ENCODE assay signal across 11 mouse cellular contexts in the genomic region with DNA sequence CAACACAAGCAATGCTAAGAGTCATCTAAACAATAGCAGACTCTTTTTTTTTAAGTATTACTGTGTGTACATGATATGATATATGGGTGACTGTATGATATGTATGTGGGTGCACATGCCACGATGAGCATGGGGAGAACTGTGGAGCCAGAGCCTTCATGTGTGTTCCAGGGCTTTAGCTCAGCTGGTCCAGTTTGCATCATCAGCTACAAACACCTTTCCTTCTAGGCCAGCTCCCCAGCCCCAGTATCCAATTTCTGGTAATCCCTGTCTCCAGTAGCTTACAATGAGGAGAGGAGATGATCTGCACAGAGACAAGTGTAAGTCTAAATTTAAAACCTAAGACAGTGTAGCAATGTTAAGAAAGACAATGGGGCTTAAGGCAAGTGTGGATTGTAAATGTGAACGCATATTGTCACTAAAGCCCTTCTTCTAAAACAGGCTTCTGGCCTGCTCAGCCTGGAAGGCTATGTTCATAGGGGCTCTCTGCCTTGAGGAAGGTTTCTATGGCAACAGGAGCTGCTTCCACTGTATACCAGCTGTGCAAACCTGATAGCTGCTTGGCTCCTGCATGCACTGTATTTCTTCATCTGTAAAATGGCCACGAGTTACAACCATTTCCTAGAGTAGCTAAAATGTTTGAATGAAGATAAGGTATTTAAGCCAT.
DNase-seq lines count a peak whose midpoint lies in the region; ATAC-seq and TF ChIP-seq lines count a peak whose summit lies in the region.
"Had no signal": no experiment of that assay in that cellular context is flagged by ENCODE, and none has a peak within 500 bp of the region (broad histone marks: within the 10 kb centered on the region; RNA-seq: fewer than 3 reads in every experiment).

No protein-coding gene starts in this region.

- H3K9ac ChIP-seq in embryonic facial prominence, embryonic 11.5 days (replicated peaks; ENCODE audit: low read length), result no peak overlapping the region
- H3K9ac ChIP-seq in forebrain, embryonic 15.5 days (replicated peaks), result 0 out of 2 replicates have a peak overlapping the region, but pooled peaks have one; percentile 8
- H3K9ac ChIP-seq in midbrain, embryonic 11.5 days (ENCODE audit: low read length), result no peak overlapping the region
- H3K9ac ChIP-seq in stomach, postnatal 0 days (ENCODE audit: low read length), result no peak overlapping the region

- no peak overlapping the region for H3K4me2 ChIP-seq in embryonic facial prominence, embryonic 11.5 days (ENCODE audit: low read depth, low read length)
- H3K4me2 ChIP-seq in forebrain, embryonic 15.5 days (replicated peaks), result no peak overlapping the region
- no peak overlapping the region for H3K4me2 ChIP-seq in midbrain, embryonic 11.5 days
- H3K4me2 ChIP-seq in stomach, postnatal 0 days (replicated peaks; ENCODE audit: low read depth), result no peak overlapping the region

- WGBS in embryonic facial prominence, embryonic 11.5 days, result 42% methylated on average over 3 of the region's 3 CpGs
- 45% methylated on average over 3 of the region's 3 CpGs for WGBS in embryonic facial prominence, embryonic 10.5 days
- WGBS in forebrain, embryonic 15.5 days, result 32% methylated on average over 3 of the region's 3 CpGs
- WGBS in midbrain, embryonic 11.5 days, result 37% methylated on average over 3 of the region's 3 CpGs
- WGBS in stomach, postnatal 0 days, result 55% methylated on average over 3 of the region's 3 CpGs

- H3K27me3 ChIP-seq in embryonic facial prominence, embryonic 11.5 days (ENCODE audit: control insufficient read depth, insufficient read depth, low read length), result no peaks in the 10 kb centered on the region
- H3K27me3 ChIP-seq in embryonic facial prominence, embryonic 10.5 days (replicated peaks; ENCODE audit: low read depth, poor library complexity, severe bottlenecking), result no peaks in the 10 kb centered on the region
- no peaks in the 10 kb centered on the region for H3K27me3 ChIP-seq in forebrain, embryonic 15.5 days
- no peaks in the 10 kb centered on the region for H3K27me3 ChIP-seq in midbrain, embryonic 11.5 days (ENCODE audit: control insufficient read depth, insufficient read depth, low read length)
- H3K27me3 ChIP-seq in stomach, postnatal 0 days (ENCODE audit: control insufficient read depth, insufficient read depth, low read length), result no peaks in the 10 kb centered on the region

- ATAC-seq in embryonic facial prominence, embryonic 11.5 days (replicated peaks; ENCODE audit: insufficient number of reproducible peaks, low FRiP score, low TSS enrichment, low read depth), result peak; percentile 73
- peak; percentile 96 for ATAC-seq in forebrain, embryonic 15.5 days (replicated peaks)
- peak; percentile 94 for ATAC-seq in midbrain, embryonic 11.5 days (ENCODE audit: low FRiP score)
- ATAC-seq in stomach, postnatal 0 days (ENCODE audit: low FRiP score, low TSS enrichment), result no peak
- ATAC-seq: inflammation-experienced regulatory T-cells, adult 6 months had no signal

- TF ChIP-seq EP300 in stomach, postnatal 0 days (optimal IDR thresholded peaks at IDR 0.05), result no peak

- H3K9me3 ChIP-seq in embryonic facial prominence, embryonic 11.5 days (replicated peaks; ENCODE audit: control insufficient read depth, low read length), result no peaks in the 10 kb centered on the region
- H3K9me3 ChIP-seq in embryonic facial prominence, embryonic 10.5 days, result no peaks in the 10 kb centered on the region
- no peaks in the 10 kb centered on the region for H3K9me3 ChIP-seq in forebrain, embryonic 15.5 days
- H3K9me3 ChIP-seq in midbrain, embryonic 11.5 days (ENCODE audit: control insufficient read depth, low read length), result no peaks in the 10 kb centered on the region
- H3K9me3 ChIP-seq in stomach, postnatal 0 days (ENCODE audit: control insufficient read depth, low read length), result no peaks in the 10 kb centered on the region
- H3K9me3 ChIP-seq: heart, embryonic 10.5 days had no signal

- H3K4me3 ChIP-seq in embryonic facial prominence, embryonic 11.5 days (ENCODE audit: low read depth, low read length), result no peak overlapping the region
- H3K4me3 ChIP-seq in embryonic facial prominence, embryonic 10.5 days, result no peak overlapping the region
- H3K4me3 ChIP-seq in forebrain, embryonic 15.5 days, result no peak overlapping the region
- no peak overlapping the region for H3K4me3 ChIP-seq in midbrain, embryonic 11.5 days (ENCODE audit: low read depth, low read length)
- no peak overlapping the region for H3K4me3 ChIP-seq in stomach, postnatal 0 days (ENCODE audit: low read depth, low read length)
- H3K4me3 ChIP-seq: heart, embryonic 10.5 days had no signal

- no peaks in the 10 kb centered on the region for H3K36me3 ChIP-seq in embryonic facial prominence, embryonic 11.5 days (replicated peaks; ENCODE audit: control insufficient read depth, insufficient read depth, low read depth, low read length)
- no peaks in the 10 kb centered on the region for H3K36me3 ChIP-seq in embryonic facial prominence, embryonic 10.5 days (replicated peaks)
- H3K36me3 ChIP-seq in forebrain, embryonic 15.5 days, result no peaks in the 10 kb centered on the region
- no peaks in the 10 kb centered on the region for H3K36me3 ChIP-seq in midbrain, embryonic 11.5 days (ENCODE audit: control insufficient read depth, insufficient read depth, low read length)
- no peaks in the 10 kb centered on the region for H3K36me3 ChIP-seq in stomach, postnatal 0 days (ENCODE audit: control insufficient read depth, insufficient read depth, low read length)
- H3K36me3 ChIP-seq: heart, embryonic 10.5 days had no signal

- DNase-seq in embryonic facial prominence, embryonic 11.5 days (ENCODE audit: low spot score), result peak; percentile 67
- no peak for DNase-seq in embryonic facial prominence, embryonic 10.5 days (ENCODE audit: low spot score)
- DNase-seq in R1 (ENCODE audit: low read depth, low spot score), result peak; percentile 77
- no peak for DNase-seq in midbrain, embryonic 11.5 days (ENCODE audit: low spot score, missing footprints)
- no peak for DNase-seq in stomach, postnatal 0 days (ENCODE audit: low spot score)
- no peak for DNase-seq in adrenal gland, postnatal 36 days
- DNase-seq in gastrocnemius, postnatal 10 days, result no peak
- DNase-seq: cerebellum, adult 9-10 months had no signal

- no peak for TF ChIP-seq CTCF in stomach, postnatal 0 days (IDR thresholded peaks at IDR 0.05; ENCODE audit: low read depth)

- no peaks in the 10 kb centered on the region for H3K4me1 ChIP-seq in embryonic facial prominence, embryonic 11.5 days (ENCODE audit: control insufficient read depth, insufficient read depth, low read length)
- peaks cover 30% of the 10 kb centered on the region for H3K4me1 ChIP-seq in embryonic facial prominence, embryonic 10.5 days
- H3K4me1 ChIP-seq in forebrain, embryonic 15.5 days, result peaks cover 9% of the 10 kb centered on the region
- peaks cover 9% of the 10 kb centered on the region for H3K4me1 ChIP-seq in midbrain, embryonic 11.5 days (ENCODE audit: control insufficient read depth, insufficient read depth, low read length)
- no peaks in the 10 kb centered on the region for H3K4me1 ChIP-seq in stomach, postnatal 0 days (replicated peaks; ENCODE audit: control insufficient read depth, insufficient read depth)

- H3K27ac ChIP-seq in embryonic facial prominence, embryonic 11.5 days (replicated peaks; ENCODE audit: low read depth, low read length), result no peak overlapping the region
- no peak overlapping the region for H3K27ac ChIP-seq in embryonic facial prominence, embryonic 10.5 days (replicated peaks)
- peak overlapping the region; percentile 75 for H3K27ac ChIP-seq in forebrain, embryonic 15.5 days (replicated peaks)
- no peak overlapping the region for H3K27ac ChIP-seq in midbrain, embryonic 11.5 days (ENCODE audit: low read depth, low read length)
- no peak overlapping the region for H3K27ac ChIP-seq in stomach, postnatal 0 days (replicated peaks)
- H3K27ac ChIP-seq: heart, embryonic 10.5 days had no signal

Comparison
In these comparisons a context has a peak if more than half of its experiments do, and no peak if none do; other contexts are left out.
1. DNase-seq: peak in embryonic facial prominence, embryonic 11.5 days (single experiment) and R1 (single experiment); none in embryonic facial prominence, embryonic 10.5 days (single experiment), midbrain, embryonic 11.5 days (single experiment), stomach, postnatal 0 days (single experiment), adrenal gland, postnatal 36 days (0 of 2) and gastrocnemius, postnatal 10 days (single experiment).